Mouse (Mus musculus): ENCODE results near the gene Phactr1.
A peak's percentile ranks its signal among the peaks of the same experiment; 100 is the strongest.

Phactr1 gene

DNA sequence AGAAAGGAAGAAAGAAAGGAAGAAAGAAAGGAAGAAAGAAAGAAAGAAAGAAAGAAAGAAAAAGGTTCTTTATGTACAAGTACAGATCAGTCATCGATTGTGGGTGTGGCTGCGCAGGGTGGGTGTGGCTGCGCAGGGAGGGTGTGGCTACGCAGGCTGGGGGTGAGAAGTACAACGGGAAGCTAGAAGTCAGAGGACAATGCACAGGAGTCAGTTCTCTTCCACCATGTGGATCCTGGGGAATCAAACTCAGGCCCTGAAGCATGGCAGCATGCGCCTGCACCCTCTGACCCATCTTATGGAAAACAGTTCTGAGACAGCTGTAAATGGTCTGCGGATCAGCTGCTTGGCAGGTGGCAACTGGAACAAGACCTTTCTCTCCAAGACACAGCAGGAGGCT, 500.7 kb downstream of the Phactr1 start:
- DNase-seq (ENCODE audit: low read depth, low spot score) = no peak

DNA sequence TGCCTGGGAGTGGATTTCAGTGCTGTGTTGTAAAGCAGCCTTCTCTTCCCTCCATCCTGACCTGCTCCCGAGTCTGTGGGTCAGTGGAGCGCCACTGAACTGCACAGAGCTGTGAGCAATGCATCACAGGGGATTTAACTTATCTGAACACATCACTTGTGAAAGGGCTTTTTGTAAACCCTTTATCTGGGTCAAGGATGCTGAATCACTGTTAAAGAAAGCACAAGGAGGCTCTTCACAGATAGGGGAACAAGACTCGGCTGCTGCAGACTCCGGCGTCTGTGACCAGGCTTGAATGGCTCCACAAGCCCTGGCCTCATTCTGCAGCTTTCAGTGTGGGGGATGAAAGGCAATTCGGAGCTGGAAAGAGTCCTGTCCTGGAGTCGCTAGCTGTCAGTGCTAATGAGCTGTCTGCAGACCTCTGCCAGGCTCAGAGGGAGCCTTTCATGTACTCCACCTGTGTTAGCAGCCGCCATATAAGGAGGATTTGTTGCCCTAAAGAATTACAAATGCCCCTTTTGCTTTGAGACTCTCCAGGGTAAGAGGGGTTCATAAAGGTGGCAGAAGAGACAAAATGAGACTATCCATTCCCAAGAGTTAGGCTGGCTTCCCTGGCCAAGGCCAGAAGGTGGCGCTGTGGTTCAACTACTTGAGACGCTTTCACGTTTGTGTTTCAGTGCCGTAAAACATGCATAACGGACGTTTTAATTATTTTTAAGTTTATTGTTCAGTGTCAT, 502.2 kb downstream of the Phactr1 start:
- DNase-seq (ENCODE audit: low read depth, low spot score) = peak; percentile 84

DNA sequence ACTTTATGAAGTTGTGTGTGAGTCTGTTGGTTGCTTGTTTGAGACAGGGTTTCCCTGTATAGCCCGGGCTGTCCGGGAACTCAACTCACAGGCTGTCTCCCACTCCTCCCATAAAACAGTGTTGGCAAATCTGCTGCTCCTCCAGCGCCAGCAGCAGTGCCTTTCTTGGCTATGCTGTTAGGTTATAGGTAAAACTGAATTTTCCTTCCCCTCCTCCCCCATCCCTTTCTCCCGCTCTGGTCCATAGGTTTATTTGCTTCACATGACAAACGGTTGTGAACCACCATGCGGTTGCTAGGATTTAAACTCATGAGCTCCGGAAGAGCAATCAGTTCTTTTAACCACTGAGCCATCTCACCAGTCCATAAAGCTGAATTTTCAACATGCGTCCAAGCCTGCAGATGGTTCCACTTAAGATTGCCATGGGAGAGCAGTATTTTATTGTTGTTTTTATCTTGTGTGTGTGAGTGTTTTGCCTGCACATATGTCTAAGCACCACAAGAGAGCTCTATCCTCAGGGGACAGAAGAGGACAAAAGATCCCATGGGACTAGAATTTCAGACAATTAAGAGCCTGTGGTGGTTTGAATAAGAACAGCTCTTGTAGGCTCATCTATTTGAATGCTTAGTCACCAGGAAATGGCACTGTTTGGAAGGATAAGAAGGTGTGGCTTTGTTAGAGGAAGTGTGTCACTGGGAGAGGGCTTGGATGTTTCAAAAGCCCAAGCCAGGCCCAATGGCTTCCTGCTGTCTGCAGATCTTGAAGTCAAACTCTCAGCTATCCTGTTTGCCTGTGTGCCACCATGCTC, 503.0 kb downstream of the Phactr1 start:
- DNase-seq (ENCODE audit: low read depth, low spot score) = no peak

DNA sequence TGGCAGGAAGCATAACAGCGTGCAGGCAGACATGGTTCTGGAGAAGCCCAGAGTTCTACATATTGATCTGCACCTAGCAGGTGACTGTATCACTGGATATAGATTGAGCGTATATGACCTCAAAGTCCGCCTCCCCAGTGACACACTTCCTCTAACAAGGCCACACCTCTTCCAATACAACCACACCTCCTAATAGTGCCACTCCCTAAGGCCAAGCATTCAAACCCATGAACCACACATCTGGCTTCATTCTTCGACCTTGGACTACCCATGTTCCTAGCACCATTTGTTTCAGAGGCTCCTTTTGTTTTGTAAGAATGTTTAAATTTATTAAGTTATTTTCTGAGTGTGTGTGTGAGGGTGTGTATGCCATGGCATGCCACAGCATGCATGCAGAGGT, 507.3 kb downstream of the Phactr1 start:
- DNase-seq (ENCODE audit: low read depth, low spot score) = no peak

Data from embryo, embryonic 11.5 days (tissue).